Mouse (Mus musculus) ES-E14 (cell line): Measurements from ENCODE around the gene Mrpl48.

Experiments
- MAFK ChIP-seq: IDR thresholded peaks from 2 replicates; pipeline ENCODE4 v1.6.1; 2014; ENCODE audit warnings: mild to moderate bottlenecking, low read depth, low read length, inconsistent platforms; ENCODE audit not compliant: insufficient read depth
- ZNF384 ChIP-seq: IDR thresholded peaks from 2 replicates; pipeline ENCODE4 v1.6.1; 2012; ENCODE audit warnings: low read depth, low read length, inconsistent platforms

DNA sequence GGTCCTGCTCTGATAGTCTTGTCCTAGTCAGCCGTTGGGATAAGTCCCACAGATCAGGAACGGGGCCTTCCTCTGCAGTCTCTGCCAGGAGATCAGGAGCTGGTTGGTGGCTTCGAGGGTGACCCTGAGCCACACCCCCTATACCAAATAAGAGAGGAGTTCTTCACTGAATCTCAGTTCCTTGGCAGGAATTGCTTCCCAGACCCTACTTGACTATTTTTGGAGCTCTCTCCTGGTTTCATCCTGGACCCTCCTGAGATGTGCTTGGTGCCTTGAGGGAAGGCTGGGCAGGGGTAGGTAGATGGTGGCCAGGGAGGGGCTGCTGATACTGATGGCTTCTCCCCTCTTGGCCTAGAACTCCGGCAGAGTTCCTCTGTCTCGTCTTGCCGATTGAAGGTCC is 111.7 kb downstream of the Mrpl48 start:
- no peak for TF ChIP-seq ZNF384
- TF ChIP-seq MAFK, result no peak
